Mouse (Mus musculus) macrophage (primary cell): ENCODE results near the gene Irx6. TPM values are rescaled to one million over a fixed set of nuclear protein-coding genes. Genes with fewer than 3 reads are reported as not detected.

Experiments used
- H3K27ac ChIP-seq: fragments of 350-480 bp; formaldehyde crosslinking; 2 replicates; pipeline ENCODE4 v1.9.0; 2021
- H3K36me3 ChIP-seq: fragments of 350-480 bp; formaldehyde crosslinking; 2 replicates; pipeline ENCODE4 v1.9.0; 2021; ENCODE audit errors: inconsistent target
- H3K4me3 ChIP-seq: fragments of 350-480 bp; formaldehyde crosslinking; 2 replicates; pipeline ENCODE4 v1.9.0; 2021; ENCODE audit errors: inconsistent target
- H3K79me2 ChIP-seq: fragments of 350-480 bp; formaldehyde crosslinking; 2 replicates; pipeline ENCODE4 v1.9.0; 2021; ENCODE audit errors: inconsistent target
- WGBS: methylation state at CpG from one replicate; pipeline ENCODE4 v1.1.7; 2026; ENCODE audit warnings: inconsistent platforms; ENCODE audit not compliant: missing documents; 5-methylcytosine and 5-hydroxymethylcytosine counted together
- polyA plus RNA-seq: library from polyadenylated mRNA; stranded (reverse); fragments of 250-400 nt; gene quantifications from 3 replicates; pipeline ENCODE4 v1.2.4, GENCODE M21; 2018; ENCODE audit warnings: inconsistent platforms

The Irx6 gene
- polyA plus RNA-seq, 1 experiment from 2014 or later, result not detected

- Histone ChIP-seq H3K79me2 (no peaks in the 10 kb centered on the region), H3K27ac (no peak overlapping the region), H3K4me3 (no peak overlapping the region), H3K36me3 (no peaks in the 10 kb centered on the region)
- 75% methylated on average over 8 of the region's 8 CpGs for WGBS
Measured at GRCm38 (mm10) chr8:92699922-92700540, 25.9 kb downstream of the Irx6 start.

GRCm38 (mm10) chr8:92703375-92703774 is 29.3 kb downstream of the Irx6 start:
- H3K27ac ChIP-seq, result no peak overlapping the region
- no peaks in the 10 kb centered on the region for H3K36me3 ChIP-seq
- WGBS, result 75% methylated on average over 2 of the region's 3 CpGs
- H3K79me2 ChIP-seq, result no peaks in the 10 kb centered on the region
- no peak overlapping the region for H3K4me3 ChIP-seq

GRCm38 (mm10) chr8:92706311-92706710 is 32.2 kb downstream of the Irx6 start:
- Histone ChIP-seq H3K79me2 (no peaks in the 10 kb centered on the region), H3K36me3 (no peaks in the 10 kb centered on the region), H3K27ac (no peak overlapping the region), H3K4me3 (no peak overlapping the region)
- 74% methylated on average over 2 of the region's 2 CpGs for WGBS

- H3K4me3 ChIP-seq, result no peak overlapping the region
- 94% methylated on average over 1 of the region's 1 CpGs for WGBS
Measured at GRCm38 (mm10) chr8:92713286-92713685, 39.2 kb downstream of the Irx6 start.

GRCm38 (mm10) chr8:92717418-92717817 is 43.3 kb downstream of the Irx6 start:
- Histone ChIP-seq H3K36me3 (no peaks in the 10 kb centered on the region), H3K4me3 (no peak overlapping the region), H3K27ac (no peak overlapping the region), H3K79me2 (no peaks in the 10 kb centered on the region)
- 34% methylated on average over 4 of the region's 4 CpGs for WGBS

More at GRCm38 (mm10) chr8:92713286-92713685, 39.2 kb downstream of the Irx6 start:
- no peak overlapping the region for H3K27ac ChIP-seq
- no peaks in the 10 kb centered on the region for H3K79me2 ChIP-seq
- no peaks in the 10 kb centered on the region for H3K36me3 ChIP-seq

GRCm38 (mm10) chr8:92718057-92718456 is 44.0 kb downstream of the Irx6 start:
- H3K4me3 ChIP-seq, result no peak overlapping the region
- H3K36me3 ChIP-seq, result no peaks in the 10 kb centered on the region
- WGBS, result 95% methylated on average over 5 of the region's 5 CpGs
- H3K27ac ChIP-seq, result no peak overlapping the region
- no peaks in the 10 kb centered on the region for H3K79me2 ChIP-seq

- no peak overlapping the region for H3K27ac ChIP-seq
- 31% methylated on average over 12 of the region's 12 CpGs for WGBS
- no peak overlapping the region for H3K4me3 ChIP-seq
- H3K79me2 ChIP-seq, result no peaks in the 10 kb centered on the region
- H3K36me3 ChIP-seq, result no peaks in the 10 kb centered on the region
Measured at GRCm38 (mm10) chr8:92721266-92721935, 47.3 kb downstream of the Irx6 start.

- H3K36me3 ChIP-seq, result no peaks in the 10 kb centered on the region
- WGBS, result 75% methylated on average over 8 of the region's 8 CpGs
- no peak overlapping the region for H3K27ac ChIP-seq
- no peak overlapping the region for H3K4me3 ChIP-seq
- no peaks in the 10 kb centered on the region for H3K79me2 ChIP-seq
Measured at GRCm38 (mm10) chr8:92721936-92722321, 47.8 kb downstream of the Irx6 start.

- H3K4me3 ChIP-seq, result no peak overlapping the region
- no peaks in the 10 kb centered on the region for H3K79me2 ChIP-seq
- H3K27ac ChIP-seq, result no peak overlapping the region
- WGBS, result 90% methylated on average over 5 of the region's 6 CpGs
- no peaks in the 10 kb centered on the region for H3K36me3 ChIP-seq
Measured at GRCm38 (mm10) chr8:92723320-92723719, 49.2 kb downstream of the Irx6 start.

- Histone ChIP-seq H3K36me3 (no peaks in the 10 kb centered on the region), H3K79me2 (no peaks in the 10 kb centered on the region), H3K4me3 (no peak overlapping the region), H3K27ac (no peak overlapping the region)
- 47% methylated on average over 7 of the region's 7 CpGs for WGBS
Measured at GRCm38 (mm10) chr8:92723947-92724346, 49.9 kb downstream of the Irx6 start.

GRCm38 (mm10) chr8:92724359-92724758 is 50.3 kb downstream of the Irx6 start:
- Histone ChIP-seq H3K4me3 (no peak overlapping the region), H3K27ac (no peak overlapping the region), H3K79me2 (no peaks in the 10 kb centered on the region), H3K36me3 (no peaks in the 10 kb centered on the region)
- WGBS, result 75% methylated on average over 8 of the region's 8 CpGs

Other genes with a start within 250 kb of the Irx6 start
- gene Mmp2, start 153.0 kb downstream of the Irx6 start, polyA plus RNA-seq, result 0.17 to 0.64 TPM (median 0.20 TPM) in 3 replicates
- gene Lpcat2, start 181.1 kb downstream of the Irx6 start, polyA plus RNA-seq, result 21.3 to 65.7 TPM (median 29.4 TPM) in 3 replicates
- 1.4 TPM in 1 of 3 replicates, not detected in the others for gene Capns2, start 227.1 kb downstream of the Irx6 start, polyA plus RNA-seq